Mouse (Mus musculus) limb, embryonic 15.5 days (tissue): Measurements from ENCODE around the gene Adtrp. TPM values are rescaled to one million over a fixed set of nuclear protein-coding genes. Genes with fewer than 3 reads are reported as not detected.

Experiments
- ATAC-seq: fragments of 200-750 bp; cut with Nextera tagmentation; 2 replicates; pipeline ENCODE4 v1.8.0; 2017; ENCODE audit warnings: low read depth, moderate TSS enrichment; ENCODE audit not compliant: insufficient number of reproducible peaks, low FRiP score, low TSS enrichment
- H3K27ac ChIP-seq: fragments of 300-500 bp; sonication (generic); 2 replicates; pipeline ENCODE4 v1.5.1; 2015; ENCODE audit warnings: moderate library complexity, mild to moderate bottlenecking, inconsistent platforms
- H3K27me3 ChIP-seq: fragments of 300-500 bp; sonication (generic); 2 replicates; pipeline ENCODE4 v1.6.1; 2015; ENCODE audit warnings: inconsistent platforms
- H3K36me3 ChIP-seq: fragments of 300-500 bp; sonication (generic); 2 replicates; pipeline ENCODE4 v1.6.1; 2015; ENCODE audit warnings: inconsistent platforms
- H3K4me1 ChIP-seq: fragments of 300-500 bp; sonication (generic); 2 replicates; pipeline ENCODE4 v1.6.1; 2015; ENCODE audit warnings: inconsistent platforms
- H3K4me2 ChIP-seq: fragments of 300-500 bp; sonication (generic); 2 replicates; pipeline ENCODE4 v1.6.1; 2015; ENCODE audit warnings: mild to moderate bottlenecking, inconsistent platforms
- H3K4me3 ChIP-seq: fragments of 300-500 bp; sonication (generic); 2 replicates; pipeline ENCODE4 v1.5.1; 2015; ENCODE audit warnings: mild to moderate bottlenecking, inconsistent platforms
- H3K9ac ChIP-seq: fragments of 300-500 bp; sonication (generic); 2 replicates; pipeline ENCODE4 v1.6.1; 2015; ENCODE audit warnings: inconsistent platforms
- H3K9me3 ChIP-seq: fragments of 300-500 bp; sonication (generic); 2 replicates; pipeline ENCODE4 v1.6.1; 2016; ENCODE audit warnings: inconsistent platforms
- WGBS: fragments of 180-500 bp; shearing (Covaris S2); methylation state at CpG from one replicate; pipeline ENCODE4 v1.1.7; 2015; 5-methylcytosine and 5-hydroxymethylcytosine counted together
- polyA plus RNA-seq: library from polyadenylated mRNA; unstranded; fragments of >200 nt; fragmentation: Nextera tagmentation; extraction: Ambion mirVana; gene quantifications from 2 replicates; pipeline ENCODE4 v1.2.1, GENCODE M21; 2015

Adtrp gene
- polyA plus RNA-seq, 1 experiment from 2014 or later, result 19.3 TPM

- H3K9me3 ChIP-seq, result no peaks in the 10 kb centered on the region
- WGBS, result 84% methylated on average over 7 of the region's 7 CpGs
- H3K4me3 ChIP-seq, result no peak overlapping the region
- no peaks in the 10 kb centered on the region for H3K36me3 ChIP-seq
- H3K27ac ChIP-seq, result no peak overlapping the region
- H3K4me2 ChIP-seq, result no peak overlapping the region
- no peaks in the 10 kb centered on the region for H3K27me3 ChIP-seq
- H3K9ac ChIP-seq, result no peak overlapping the region
- H3K4me1 ChIP-seq, result peaks cover 9% of the 10 kb centered on the region
- ATAC-seq, result no peak
These were observed 42.2 kb downstream of the Adtrp start for GRCm38 (mm10) chr13:41805138-41805820.

- Histone ChIP-seq H3K4me2 (no peak overlapping the region), H3K36me3 (no peaks in the 10 kb centered on the region), H3K9me3 (no peaks in the 10 kb centered on the region), H3K9ac (no peak overlapping the region), H3K27ac (no peak overlapping the region), H3K4me1 (peaks cover 9% of the 10 kb centered on the region), H3K4me3 (no peak overlapping the region), H3K27me3 (no peaks in the 10 kb centered on the region)
- 54% methylated on average over 8 of the region's 8 CpGs for WGBS
- no peak for ATAC-seq
These were observed 43.7 kb downstream of the Adtrp start for GRCm38 (mm10) chr13:41803656-41804265.

- Histone ChIP-seq H3K4me1 (peaks cover 9% of the 10 kb centered on the region), H3K27me3 (no peaks in the 10 kb centered on the region), H3K36me3 (no peaks in the 10 kb centered on the region), H3K9me3 (no peaks in the 10 kb centered on the region), H3K4me3 (no peak overlapping the region), H3K4me2 (no peak overlapping the region), H3K9ac (no peak overlapping the region), H3K27ac (no peak overlapping the region)
- 10% methylated on average over 8 of the region's 8 CpGs for WGBS
- ATAC-seq, result no peak
These were observed 46.3 kb downstream of the Adtrp start for GRCm38 (mm10) chr13:41801177-41801636.

GRCm38 (mm10) chr13:41792849-41793248, 54.6 kb downstream of the Adtrp start:
- Histone ChIP-seq H3K27ac (no peak overlapping the region), H3K4me2 (no peak overlapping the region), H3K4me1 (no peaks in the 10 kb centered on the region), H3K9me3 (no peaks in the 10 kb centered on the region), H3K9ac (no peak overlapping the region), H3K36me3 (no peaks in the 10 kb centered on the region), H3K27me3 (no peaks in the 10 kb centered on the region), H3K4me3 (no peak overlapping the region)
- no peak for ATAC-seq
- WGBS, result 87% methylated on average over 6 of the region's 6 CpGs

- Histone ChIP-seq H3K4me3 (no peak overlapping the region), H3K27me3 (no peaks in the 10 kb centered on the region), H3K27ac (no peak overlapping the region), H3K9ac (no peak overlapping the region), H3K4me2 (no peak overlapping the region), H3K9me3 (no peaks in the 10 kb centered on the region), H3K4me1 (peaks cover 2% of the 10 kb centered on the region; the same call in 1 of the 2 replicates), H3K36me3 (no peaks in the 10 kb centered on the region)
- ATAC-seq, result no peak
- WGBS, result 63% methylated on average over 2 of the region's 2 CpGs
These were observed 59.5 kb downstream of the Adtrp start for GRCm38 (mm10) chr13:41787863-41788536.

- Histone ChIP-seq H3K4me2 (no peak overlapping the region), H3K27me3 (no peaks in the 10 kb centered on the region), H3K27ac (no peak overlapping the region), H3K9ac (no peak overlapping the region), H3K9me3 (no peaks in the 10 kb centered on the region), H3K36me3 (no peaks in the 10 kb centered on the region), H3K4me3 (no peak overlapping the region), H3K4me1 (peaks cover 2% of the 10 kb centered on the region; the same call in 1 of the 2 replicates)
- WGBS, result 90% methylated on average over 3 of the region's 3 CpGs
- ATAC-seq, result no peak
These were observed 60.8 kb downstream of the Adtrp start for GRCm38 (mm10) chr13:41786640-41787039.

GRCm38 (mm10) chr13:41784889-41785701, 62.4 kb downstream of the Adtrp start:
- Histone ChIP-seq H3K36me3 (no peaks in the 10 kb centered on the region), H3K9ac (no peak overlapping the region), H3K4me1 (peaks cover 2% of the 10 kb centered on the region; the same call in 1 of the 2 replicates), H3K27ac (no peak overlapping the region), H3K9me3 (no peaks in the 10 kb centered on the region), H3K4me2 (no peak overlapping the region), H3K27me3 (no peaks in the 10 kb centered on the region), H3K4me3 (no peak overlapping the region)
- WGBS, result 61% methylated on average over 7 of the region's 7 CpGs
- ATAC-seq, result no peak

- H3K4me1 ChIP-seq, result peaks cover 2% of the 10 kb centered on the region; the same call in 1 of the 2 replicates
- no peaks in the 10 kb centered on the region for H3K27me3 ChIP-seq
- no peak overlapping the region for H3K27ac ChIP-seq
- no peak for ATAC-seq
- H3K9me3 ChIP-seq, result no peaks in the 10 kb centered on the region
- H3K4me2 ChIP-seq, result no peak overlapping the region
- whole genome bisulfite sequencing, result 73% methylated on average over 4 of the region's 4 CpGs
- H3K9ac ChIP-seq, result no peak overlapping the region
- H3K4me3 ChIP-seq, result no peak overlapping the region
- H3K36me3 ChIP-seq, result no peaks in the 10 kb centered on the region
These were observed 67.2 kb downstream of the Adtrp start for GRCm38 (mm10) chr13:41780296-41780695.

- no peaks in the 10 kb centered on the region for H3K36me3 ChIP-seq
- no peak overlapping the region for H3K4me2 ChIP-seq
- no peaks in the 10 kb centered on the region for H3K9me3 ChIP-seq
- H3K27me3 ChIP-seq, result no peaks in the 10 kb centered on the region
- no peak for ATAC-seq
- H3K4me3 ChIP-seq, result no peak overlapping the region
- H3K27ac ChIP-seq, result no peak overlapping the region
- H3K9ac ChIP-seq, result no peak overlapping the region
- WGBS, result 60% methylated on average over 9 of the region's 9 CpGs
- peaks cover 2% of the 10 kb centered on the region; the same call in 1 of the 2 replicates for H3K4me1 ChIP-seq
These were observed 67.8 kb downstream of the Adtrp start for GRCm38 (mm10) chr13:41779603-41780180.

GRCm38 (mm10) chr13:41773812-41774376, 73.6 kb downstream of the Adtrp start:
- H3K36me3 ChIP-seq, result no peaks in the 10 kb centered on the region
- 43% methylated on average over 4 of the region's 4 CpGs for WGBS

GRCm38 (mm10) chr13:41771061-41771460, 76.4 kb downstream of the Adtrp start:
- Histone ChIP-seq H3K4me2 (no peak overlapping the region), H3K9me3 (no peaks in the 10 kb centered on the region), H3K9ac (no peak overlapping the region), H3K4me1 (peaks cover 9% of the 10 kb centered on the region; the same call in 1 of the 2 replicates), H3K36me3 (no peaks in the 10 kb centered on the region), H3K27ac (no peak overlapping the region), H3K27me3 (no peaks in the 10 kb centered on the region), H3K4me3 (no peak overlapping the region)
- no peak for ATAC-seq
- 52% methylated on average over 3 of the region's 3 CpGs for WGBS

More at GRCm38 (mm10) chr13:41773812-41774376, 73.6 kb downstream of the Adtrp start:
- no peak overlapping the region for H3K27ac ChIP-seq
- no peaks in the 10 kb centered on the region for H3K9me3 ChIP-seq
- H3K9ac ChIP-seq, result no peak overlapping the region
- H3K4me3 ChIP-seq, result no peak overlapping the region
- peak; percentile 57; the same call in 1 of the 2 replicates for ATAC-seq
- no peak overlapping the region for H3K4me2 ChIP-seq
- peaks cover 5% of the 10 kb centered on the region; the same call in 1 of the 2 replicates for H3K4me1 ChIP-seq
- no peaks in the 10 kb centered on the region for H3K27me3 ChIP-seq
